Mouse (Mus musculus) liver, postnatal 0 days (tissue): ENCODE data around the gene Timp3. TPM values are rescaled to one million over a fixed set of nuclear protein-coding genes. Genes with fewer than 3 reads are reported as not detected.

Experiments used
- ATAC-seq: fragments of 200-750 bp; cut with Nextera tagmentation; 2 replicates; pipeline ENCODE4 v1.8.0; 2017; ENCODE audit warnings: mild to moderate bottlenecking, moderate library complexity
- DNase-seq: peaks from one replicate; pipeline ENCODE4 v3.0.0-alpha.2; 2016
- H3K27ac ChIP-seq: fragments of 300-500 bp; sonication (generic); 2 replicates; pipeline ENCODE4 v1.5.1; 2014; ENCODE audit warnings: antibody characterized with exemption, moderate library complexity, mild to moderate bottlenecking, low read depth
- H3K27me3 ChIP-seq: fragments of 300-500 bp; sonication (generic); 2 replicates; pipeline ENCODE4 v1.6.1; 2014; ENCODE audit warnings: low read length, control low read depth, mixed read lengths; ENCODE audit not compliant: insufficient read depth
- H3K36me3 ChIP-seq: fragments of 300-500 bp; sonication (generic); replicated peaks from 2 replicates; pipeline ENCODE4 v1.6.1; 2014; ENCODE audit warnings: mild to moderate bottlenecking, control low read depth, low read length, moderate library complexity, mixed read lengths; ENCODE audit not compliant: insufficient read depth
- H3K4me1 ChIP-seq: fragments of 300-500 bp; sonication (generic); 2 replicates; pipeline ENCODE4 v1.6.1; 2014; ENCODE audit warnings: antibody characterized with exemption, mild to moderate bottlenecking, control low read depth; ENCODE audit not compliant: insufficient read depth
- H3K4me2 ChIP-seq: fragments of 300-500 bp; sonication (generic); 2 replicates; pipeline ENCODE4 v1.6.1; 2014; ENCODE audit warnings: low read depth, mild to moderate bottlenecking, low read length, moderate library complexity, mixed read lengths
- H3K4me3 ChIP-seq: fragments of 300-500 bp; sonication (generic); 2 replicates; pipeline ENCODE4 v1.5.1; 2014; ENCODE audit warnings: low read depth, low read length
- H3K9ac ChIP-seq: fragments of 300-500 bp; sonication (generic); replicated peaks from 2 replicates; pipeline ENCODE4 v1.6.1; 2014; ENCODE audit warnings: mild to moderate bottlenecking, moderate library complexity
- H3K9me3 ChIP-seq: fragments of 300-500 bp; sonication (generic); 2 replicates; pipeline ENCODE4 v1.6.1; 2016; ENCODE audit warnings: mild to moderate bottlenecking, control low read depth, low read length, mixed read lengths
- CTCF ChIP-seq: sonication (generic); IDR thresholded peaks from 2 replicates; pipeline ENCODE4 v1.5.1; 2016; ENCODE audit warnings: antibody characterized with exemption, low read depth
- EP300 ChIP-seq: IDR thresholded peaks from 2 replicates; pipeline ENCODE4 v1.6.1; 2016; ENCODE audit warnings: antibody characterized with exemption, low read depth, mild to moderate bottlenecking
- WGBS: fragments of 180-500 bp; shearing (Covaris S2); extraction: QIAGEN DNeasy Blood & Tissue Kit; methylation state at CpG from one replicate; pipeline ENCODE4 v1.1.7; 2014; ENCODE audit not compliant: insufficient replicate concordance; 5-methylcytosine and 5-hydroxymethylcytosine counted together
- polyA plus RNA-seq: library from polyadenylated mRNA; unstranded; fragments of >200 nt; fragmentation: Nextera tagmentation; extraction: Ambion mirVana; gene quantifications from 2 replicates; pipeline ENCODE4 v1.2.1, GENCODE M21; 2015

Timp3 gene
- polyA plus RNA-seq, 1 experiment from 2014 or later = 7.9 TPM

GRCm38 (mm10) chr10:86278481-86278880 is 21.7 kb upstream of the Timp3 start:
- DNase-seq (no peak), ATAC-seq (no peak)
- Histone ChIP-seq H3K9me3 (no peaks in the 10 kb centered on the region), H3K9ac (no peak overlapping the region), H3K4me3 (no peak overlapping the region), H3K27ac (no peak overlapping the region), H3K4me1 (no peaks in the 10 kb centered on the region), H3K27me3 (no peaks in the 10 kb centered on the region), H3K36me3 (no peaks in the 10 kb centered on the region), H3K4me2 (no peak overlapping the region)
- no peak for TF ChIP-seq EP300
- no peak for TF ChIP-seq CTCF
- 69% methylated on average over 2 of the region's 2 CpGs for WGBS

GRCm38 (mm10) chr10:86279579-86280168 is 20.5 kb upstream of the Timp3 start:
- TF ChIP-seq EP300 (no peak), CTCF (no peak)
- H3K4me1 ChIP-seq = no peaks in the 10 kb centered on the region
- WGBS = 74% methylated on average over 7 of the region's 7 CpGs
- H3K9ac ChIP-seq = no peak overlapping the region
- H3K4me3 ChIP-seq = no peak overlapping the region
- no peak overlapping the region for H3K4me2 ChIP-seq
- no peaks in the 10 kb centered on the region for H3K9me3 ChIP-seq
- DNase-seq = no peak
- H3K36me3 ChIP-seq = no peaks in the 10 kb centered on the region
- H3K27me3 ChIP-seq = no peaks in the 10 kb centered on the region
- no peak for ATAC-seq
- H3K27ac ChIP-seq = no peak overlapping the region

GRCm38 (mm10) chr10:86281238-86281637 is 18.9 kb upstream of the Timp3 start:
- WGBS = 81% methylated on average over 8 of the region's 8 CpGs
- Histone ChIP-seq H3K4me3 (no peak overlapping the region), H3K27ac (no peak overlapping the region), H3K36me3 (no peaks in the 10 kb centered on the region), H3K9ac (no peak overlapping the region), H3K4me1 (no peaks in the 10 kb centered on the region), H3K27me3 (no peaks in the 10 kb centered on the region), H3K9me3 (no peaks in the 10 kb centered on the region), H3K4me2 (no peak overlapping the region)
- TF ChIP-seq CTCF = no peak
- no peak for TF ChIP-seq EP300
- DNase-seq (no peak), ATAC-seq (no peak)

- TF ChIP-seq CTCF = no peak
- no peak for TF ChIP-seq EP300
- Histone ChIP-seq H3K27ac (no peak overlapping the region), H3K27me3 (no peaks in the 10 kb centered on the region), H3K4me1 (no peaks in the 10 kb centered on the region), H3K9ac (no peak overlapping the region), H3K4me2 (no peak overlapping the region), H3K36me3 (no peaks in the 10 kb centered on the region), H3K9me3 (no peaks in the 10 kb centered on the region), H3K4me3 (no peak overlapping the region)
- ATAC-seq = no peak
- 80% methylated on average over 7 of the region's 7 CpGs for WGBS
- DNase-seq = no peak
These were observed 13.7 kb upstream of the Timp3 start for GRCm38 (mm10) chr10:86286508-86286907.

- H3K36me3 ChIP-seq = no peaks in the 10 kb centered on the region
- H3K4me3 ChIP-seq = no peak overlapping the region
- no peaks in the 10 kb centered on the region for H3K9me3 ChIP-seq
- DNase-seq (no peak), ATAC-seq (no peak)
- 70% methylated on average over 8 of the region's 8 CpGs for WGBS
- H3K4me2 ChIP-seq = no peak overlapping the region
- H3K27ac ChIP-seq = no peak overlapping the region
- no peak for TF ChIP-seq CTCF
- no peak for TF ChIP-seq EP300
- no peak overlapping the region for H3K9ac ChIP-seq
- no peaks in the 10 kb centered on the region for H3K27me3 ChIP-seq
- H3K4me1 ChIP-seq = no peaks in the 10 kb centered on the region
These were observed 9.9 kb upstream of the Timp3 start for GRCm38 (mm10) chr10:86290109-86290771.

- no peak overlapping the region for H3K4me2 ChIP-seq
- H3K36me3 ChIP-seq = no peaks in the 10 kb centered on the region
- H3K27ac ChIP-seq = no peak overlapping the region
- H3K27me3 ChIP-seq = 0 out of 2 replicates have a peak, but pooled peaks cover 2% of the 10 kb centered on the region
- H3K4me1 ChIP-seq = no peaks in the 10 kb centered on the region
- ATAC-seq = no peak
- H3K4me3 ChIP-seq = no peak overlapping the region
- no peak for DNase-seq
- no peak overlapping the region for H3K9ac ChIP-seq
- 68% methylated on average over 1 of the region's 1 CpGs for WGBS
- no peaks in the 10 kb centered on the region for H3K9me3 ChIP-seq
- TF ChIP-seq EP300 (no peak), CTCF (peak; percentile 29; the same call in 1 of the 2 replicates)
These were observed 6.3 kb upstream of the Timp3 start for GRCm38 (mm10) chr10:86293880-86294279.
